Mouse (Mus musculus): ENCODE results near the gene Cox19. TPM values are rescaled to one million over a fixed set of nuclear protein-coding genes. Genes with fewer than 3 reads are reported as not detected.

The Cox19 gene
- polyA plus RNA-seq (2015; fragmentation: Nextera tagmentation; extraction: Ambion mirVana) = 68.5 and 72.3 TPM in 2 replicates

DNA sequence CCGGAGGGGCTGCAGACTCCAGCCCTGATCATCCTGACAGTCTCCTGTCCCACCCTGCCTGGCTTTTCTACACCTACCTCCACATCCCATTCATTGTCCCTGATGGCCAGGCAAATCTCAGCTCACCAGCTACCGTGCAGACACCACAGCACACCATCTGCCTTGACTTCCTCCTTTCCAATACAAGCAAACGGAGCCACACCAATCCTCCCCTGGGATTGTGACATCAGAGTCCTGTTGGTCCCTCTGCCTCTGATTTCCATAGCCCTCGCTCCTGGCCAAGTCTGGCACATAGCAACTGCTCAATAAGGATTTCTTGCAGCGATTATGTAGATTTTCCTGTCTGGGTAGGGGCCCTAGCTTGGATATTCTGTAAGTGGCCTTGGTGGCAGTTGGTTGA lies at the start of gene Cox19:
TSS of gene Cox19 (minus strand) at position 285 of the 400 bp plus-strand sequence.
- DNase-seq (no peak), ATAC-seq (ENCODE audit: low read depth) (no peak)
- Histone ChIP-seq H3K4me1 (replicated peaks) (peaks cover 75% of the 10 kb centered on the region), H3K27ac (peak within 1 kb of the TSS; percentile 43), H3K27me3 (no peaks in the 10 kb centered on the region), H3K9me3 (replicated peaks) (no peaks in the 10 kb centered on the region), H3K9ac (peak within 1 kb of the TSS; percentile 39), H3K4me3 (replicated peaks) (no peak within 1 kb of the TSS), H3K36me3 (no peaks in the 10 kb centered on the region), H3K4me2 (peak within 1 kb of the TSS; percentile 30; the same call in 1 of the 2 replicates)
- WGBS (ENCODE audit: insufficient replicate concordance) = 43% methylated on average over 5 of the region's 5 CpGs

DNA sequence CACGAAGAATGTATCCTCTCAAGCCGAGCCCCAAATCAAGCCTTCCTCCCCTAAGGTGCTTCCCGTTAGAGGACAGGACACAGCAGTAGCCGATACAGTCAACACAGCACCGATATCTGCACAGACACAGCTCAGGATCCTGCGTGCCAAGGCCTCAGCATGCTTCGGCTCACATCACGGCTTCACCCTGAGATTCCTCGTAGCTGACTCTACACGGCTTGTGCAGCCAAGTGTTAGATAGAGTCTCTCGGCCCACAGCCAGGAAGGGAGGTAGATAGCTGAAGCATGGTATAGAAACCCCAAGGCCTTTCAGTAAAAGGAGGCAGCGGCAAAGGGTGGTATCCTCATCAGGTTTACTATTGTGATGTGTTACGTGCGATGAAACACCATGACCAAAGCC lies 48.8 kb upstream of the Cox19 start:
- H3K27me3 ChIP-seq = no peaks in the 10 kb centered on the region
- no peak overlapping the region; the same call in 1 of the 2 replicates for H3K27ac ChIP-seq
- no peaks in the 10 kb centered on the region for H3K9me3 ChIP-seq (replicated peaks)
- 77% methylated on average over 14 of the region's 14 CpGs for WGBS (ENCODE audit: insufficient replicate concordance)
- peaks cover 11% of the 10 kb centered on the region for H3K36me3 ChIP-seq
- no peak for ATAC-seq (ENCODE audit: low read depth)
- H3K4me1 ChIP-seq (replicated peaks) = peaks cover 52% of the 10 kb centered on the region
- H3K4me3 ChIP-seq (replicated peaks) = no peak overlapping the region
- no peak for DNase-seq
- H3K9ac ChIP-seq = no peak overlapping the region
- no peak overlapping the region for H3K4me2 ChIP-seq

DNA sequence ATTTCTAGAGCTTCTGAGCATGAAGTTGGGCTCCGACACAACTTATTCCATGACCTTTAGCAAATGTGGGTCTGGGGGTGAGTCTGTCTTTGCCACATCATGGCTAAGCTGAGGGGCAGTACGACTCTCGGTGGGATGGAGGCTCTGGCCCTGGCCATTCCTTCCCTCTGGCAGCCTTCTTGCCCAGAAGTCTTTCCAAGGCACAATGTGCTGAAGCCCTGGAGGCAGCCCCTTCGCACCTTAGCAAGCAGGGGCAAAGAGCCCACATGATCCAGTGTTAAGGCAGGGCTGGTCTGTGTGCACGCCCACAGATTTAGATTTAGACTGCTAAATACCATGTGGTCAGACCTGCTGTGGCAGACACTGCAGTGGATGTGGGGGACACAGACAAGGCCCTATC lies 47.6 kb upstream of the Cox19 start:
- peak overlapping the region; percentile 44; the same call in 1 of the 2 replicates for H3K9ac ChIP-seq
- peaks cover 23% of the 10 kb centered on the region for H3K36me3 ChIP-seq
- peaks cover 52% of the 10 kb centered on the region for H3K4me1 ChIP-seq (replicated peaks)
- no peaks in the 10 kb centered on the region for H3K9me3 ChIP-seq (replicated peaks)
- 82% methylated on average over 5 of the region's 5 CpGs for WGBS (ENCODE audit: insufficient replicate concordance)
- no peak for DNase-seq
- H3K4me3 ChIP-seq (replicated peaks) = no peak overlapping the region
- H3K4me2 ChIP-seq = peak overlapping the region; percentile 19
- H3K27ac ChIP-seq = 0 out of 2 replicates have a peak overlapping the region, but pooled peaks have one; percentile 79
- ATAC-seq (ENCODE audit: low read depth) = no peak
- H3K27me3 ChIP-seq = no peaks in the 10 kb centered on the region

DNA sequence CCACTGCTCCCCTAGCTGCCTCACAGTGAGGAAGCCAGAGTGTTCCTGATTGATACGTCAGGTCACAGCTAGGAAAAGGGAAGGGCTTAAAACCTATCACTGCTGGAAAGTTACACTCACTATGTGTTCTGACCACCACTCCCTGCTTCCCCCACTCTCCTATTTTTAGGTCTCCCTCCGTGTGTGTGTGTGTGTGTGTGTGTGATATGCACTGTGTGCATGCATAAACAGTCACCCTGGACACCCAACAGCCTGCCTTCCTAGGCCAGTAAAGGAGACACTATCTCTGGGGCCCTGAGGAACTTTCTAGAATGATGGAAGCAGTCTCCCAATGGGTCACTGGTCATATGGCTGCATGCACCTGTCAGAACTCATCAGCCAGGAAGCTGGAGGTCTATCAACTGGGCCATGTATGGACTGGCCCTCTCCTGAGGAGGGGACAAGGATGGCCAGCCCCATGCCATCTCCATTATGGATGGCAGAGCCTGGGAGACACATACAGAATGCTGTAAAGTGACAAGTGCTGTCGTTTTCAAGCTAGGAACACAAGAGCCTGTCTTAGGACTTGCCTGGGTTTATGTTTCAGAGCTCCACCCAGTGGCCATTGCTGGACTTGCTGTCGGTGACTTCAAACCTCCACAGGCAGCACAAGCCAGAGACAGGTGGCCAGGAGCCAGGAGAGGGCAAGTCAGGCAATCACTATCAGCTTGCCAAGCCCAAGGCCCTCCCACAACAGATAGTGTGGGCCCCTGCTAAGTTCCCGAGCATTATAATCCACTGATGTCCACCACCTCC lies 46.9 kb upstream of the Cox19 start:
- Histone ChIP-seq H3K27ac (peak overlapping the region; percentile 79), H3K9ac (peak overlapping the region; percentile 44), H3K4me2 (peak overlapping the region; percentile 19), H3K9me3 (replicated peaks) (no peaks in the 10 kb centered on the region), H3K4me3 (replicated peaks) (no peak overlapping the region), H3K4me1 (replicated peaks) (peaks cover 52% of the 10 kb centered on the region), H3K27me3 (no peaks in the 10 kb centered on the region), H3K36me3 (peaks cover 29% of the 10 kb centered on the region)
- ATAC-seq (ENCODE audit: low read depth) = peak; percentile 63
- WGBS (ENCODE audit: insufficient replicate concordance) = 18% methylated on average over 5 of the region's 5 CpGs
- DNase-seq = peak; percentile 83

DNA sequence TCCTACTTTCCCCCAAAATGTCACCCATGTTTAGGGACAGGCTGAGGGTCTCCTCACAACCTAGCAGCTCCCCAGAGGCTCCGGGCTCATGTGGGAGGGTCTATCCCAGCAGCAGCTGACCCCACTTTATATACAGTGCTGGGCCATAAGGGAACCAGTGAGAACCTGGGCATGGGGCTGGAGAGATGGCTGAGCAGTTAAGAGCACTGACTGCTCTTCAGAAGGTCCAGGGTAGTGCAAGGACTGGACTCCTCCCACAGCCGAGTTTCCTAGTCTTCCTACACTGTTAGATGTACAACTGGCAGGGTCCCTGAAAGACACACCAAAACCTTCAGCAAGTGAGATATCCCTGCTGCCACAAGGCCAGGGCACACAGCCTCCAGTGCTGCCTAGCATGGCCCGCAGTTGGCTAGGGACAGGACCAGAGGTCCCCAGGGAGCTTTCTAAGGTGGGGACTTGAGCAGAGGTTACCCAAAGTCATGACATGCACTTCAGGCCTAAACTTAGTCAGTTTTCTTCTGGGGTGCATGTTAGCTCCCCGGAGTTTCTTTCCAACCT lies 46.2 kb upstream of the Cox19 start:
- Histone ChIP-seq H3K27me3 (no peaks in the 10 kb centered on the region), H3K4me3 (replicated peaks) (no peak overlapping the region), H3K4me2 (no peak overlapping the region), H3K9ac (peak overlapping the region; percentile 28), H3K4me1 (replicated peaks) (peaks cover 58% of the 10 kb centered on the region), H3K9me3 (replicated peaks) (no peaks in the 10 kb centered on the region), H3K36me3 (peaks cover 36% of the 10 kb centered on the region), H3K27ac (peak overlapping the region; percentile 79)
- no peak for DNase-seq
- WGBS (ENCODE audit: insufficient replicate concordance) = 76% methylated on average over 4 of the region's 4 CpGs
- ATAC-seq (ENCODE audit: low read depth) = no peak

DNA sequence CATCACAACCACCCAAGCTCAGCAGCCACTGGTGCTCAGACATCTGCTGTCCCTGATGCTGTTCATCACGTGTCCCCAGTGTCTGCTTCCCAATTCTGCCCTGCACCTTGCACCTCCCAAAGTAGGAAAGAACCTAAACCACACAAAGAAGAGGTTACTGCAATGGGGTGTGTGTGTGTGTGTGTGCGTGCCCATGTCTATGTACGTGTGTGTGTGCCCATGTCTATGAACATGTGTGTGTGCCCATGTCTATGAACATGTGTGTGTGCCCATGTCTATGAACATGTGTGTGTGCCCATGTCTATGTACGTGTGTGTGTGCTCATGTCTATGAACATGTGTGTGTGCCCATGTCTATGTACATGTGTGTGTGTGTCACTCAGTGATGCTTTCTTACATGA lies 44.3 kb upstream of the Cox19 start:
- ATAC-seq (ENCODE audit: low read depth) (no peak), DNase-seq (no peak)
- H3K27ac ChIP-seq = peak overlapping the region; percentile 100; the same call in 1 of the 2 replicates
- H3K9me3 ChIP-seq (replicated peaks) = no peaks in the 10 kb centered on the region
- H3K4me3 ChIP-seq (replicated peaks) = no peak overlapping the region
- H3K4me2 ChIP-seq = no peak overlapping the region
- H3K27me3 ChIP-seq = no peaks in the 10 kb centered on the region
- WGBS (ENCODE audit: insufficient replicate concordance) = 89% methylated on average over 4 of the region's 4 CpGs
- H3K9ac ChIP-seq = peak overlapping the region; percentile 62; the same call in 1 of the 2 replicates
- peaks cover 77% of the 10 kb centered on the region for H3K4me1 ChIP-seq (replicated peaks)
- peaks cover 55% of the 10 kb centered on the region for H3K36me3 ChIP-seq

DNA sequence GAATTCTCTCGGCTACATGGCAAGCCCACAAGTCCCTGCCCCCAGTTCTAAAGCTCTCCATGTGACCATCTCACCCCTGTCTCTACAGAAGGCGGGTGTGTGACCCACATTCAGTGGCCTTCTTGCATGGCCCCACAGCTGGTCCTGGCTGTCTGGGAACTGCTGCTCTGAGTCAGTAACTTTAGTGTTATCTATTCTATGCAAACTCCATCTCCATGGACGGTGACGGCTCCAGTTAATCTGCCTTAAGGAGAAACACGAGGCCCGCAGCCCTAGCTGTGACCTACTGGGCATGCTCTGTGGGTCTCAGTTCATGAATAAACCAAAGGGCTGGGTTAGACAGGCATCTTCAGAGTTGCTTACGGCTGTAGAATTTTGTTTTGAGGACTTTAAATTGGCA lies 43.2 kb upstream of the Cox19 start:
- Histone ChIP-seq H3K4me3 (replicated peaks) (peak overlapping the region; percentile 9), H3K4me1 (replicated peaks) (peaks cover 86% of the 10 kb centered on the region), H3K36me3 (peaks cover 55% of the 10 kb centered on the region), H3K9ac (peak overlapping the region; percentile 62), H3K27me3 (no peaks in the 10 kb centered on the region), H3K27ac (peak overlapping the region; percentile 100), H3K4me2 (peak overlapping the region; percentile 89), H3K9me3 (replicated peaks) (no peaks in the 10 kb centered on the region)
- WGBS (ENCODE audit: insufficient replicate concordance) = 26% methylated on average over 7 of the region's 7 CpGs
- ATAC-seq (ENCODE audit: low read depth) = peak; percentile 43
- DNase-seq = peak; percentile 71

DNA sequence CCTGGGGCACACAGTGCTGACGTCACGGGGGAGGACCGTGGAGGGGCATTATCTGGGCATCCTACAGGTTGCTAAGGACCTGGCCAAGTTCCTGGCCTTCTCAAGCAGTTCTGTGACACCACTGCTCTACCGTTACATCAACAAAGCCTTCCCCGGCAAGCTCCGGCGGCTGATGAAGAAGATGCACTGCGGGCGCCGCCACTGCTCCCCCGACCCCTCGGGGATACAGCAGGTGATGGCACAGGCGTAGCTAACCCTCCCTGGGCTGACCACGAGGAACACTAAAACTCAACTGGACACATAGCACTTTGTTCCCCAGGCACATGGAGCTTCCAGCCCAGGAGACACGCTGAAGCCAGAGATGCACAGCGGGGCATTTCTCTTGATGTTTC lies 42.0 kb upstream of the Cox19 start:
- Histone ChIP-seq H3K4me2 (peak overlapping the region; percentile 89), H3K9me3 (replicated peaks) (no peaks in the 10 kb centered on the region), H3K36me3 (peaks cover 55% of the 10 kb centered on the region), H3K27ac (peak overlapping the region; percentile 100), H3K4me1 (replicated peaks) (peaks cover 89% of the 10 kb centered on the region), H3K4me3 (replicated peaks) (no peak overlapping the region), H3K27me3 (no peaks in the 10 kb centered on the region), H3K9ac (peak overlapping the region; percentile 62; the same call in 1 of the 2 replicates)
- DNase-seq (no peak), ATAC-seq (ENCODE audit: low read depth) (no peak)
- 91% methylated on average over 16 of the region's 16 CpGs for WGBS (ENCODE audit: insufficient replicate concordance)

DNA sequence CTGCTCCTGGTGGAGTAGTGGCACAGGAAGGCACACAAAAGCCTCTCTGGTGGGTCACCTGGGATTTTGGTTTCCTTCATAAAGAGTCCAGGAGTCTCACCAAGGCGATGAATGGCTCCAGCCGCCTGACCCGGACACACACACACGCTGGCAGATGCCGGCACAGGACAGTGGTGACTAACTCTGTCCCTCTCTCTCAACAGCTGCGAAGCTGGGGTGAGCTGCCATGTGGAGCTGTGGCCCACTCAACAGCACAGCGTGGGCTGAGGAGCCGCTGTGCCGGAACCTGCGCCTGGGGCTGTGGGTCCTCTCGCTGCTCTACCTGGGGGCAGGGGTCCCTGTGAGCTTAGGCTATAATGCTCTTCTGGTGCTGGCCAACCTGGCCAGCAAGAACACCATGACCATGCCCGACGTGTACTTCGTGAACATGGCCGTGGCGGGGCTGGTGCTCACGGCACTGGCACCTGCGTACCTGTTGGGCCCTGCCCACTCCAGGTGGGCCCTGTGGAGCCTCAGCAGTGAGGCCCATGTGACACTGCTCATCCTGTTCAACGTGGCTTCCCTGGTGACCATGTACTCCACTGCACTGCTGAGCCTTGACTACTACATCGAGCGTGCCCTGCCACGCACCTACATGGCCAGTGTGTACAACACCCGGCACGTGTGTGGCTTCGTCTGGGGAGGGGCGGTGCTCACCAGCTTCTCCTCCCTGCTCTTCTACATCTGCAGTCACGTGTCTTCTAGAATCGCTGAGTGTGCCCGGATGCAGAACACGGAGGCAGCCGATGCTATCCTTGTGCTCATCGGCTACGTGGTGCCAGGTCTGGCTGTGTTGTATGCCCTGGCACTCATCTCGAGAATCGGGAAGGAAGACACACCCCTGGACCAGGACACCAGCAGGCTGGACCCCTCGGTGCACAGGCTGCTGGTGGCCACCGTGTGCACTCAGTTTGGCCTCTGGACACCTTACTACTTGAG lies 41.3 kb upstream of the Cox19 start:
- peaks cover 59% of the 10 kb centered on the region for H3K36me3 ChIP-seq
- H3K9ac ChIP-seq = peak overlapping the region; percentile 97
- 92% methylated on average over 37 of the region's 37 CpGs for WGBS (ENCODE audit: insufficient replicate concordance)
- peak overlapping the region; percentile 100 for H3K27ac ChIP-seq
- ATAC-seq (ENCODE audit: low read depth) (no peak), DNase-seq (no peak)
- peak overlapping the region; percentile 89 for H3K4me2 ChIP-seq
- H3K4me3 ChIP-seq (replicated peaks) = peak overlapping the region; percentile 76
- H3K27me3 ChIP-seq = no peaks in the 10 kb centered on the region
- peaks cover 89% of the 10 kb centered on the region for H3K4me1 ChIP-seq (replicated peaks)
- no peaks in the 10 kb centered on the region for H3K9me3 ChIP-seq (replicated peaks)

DNA sequence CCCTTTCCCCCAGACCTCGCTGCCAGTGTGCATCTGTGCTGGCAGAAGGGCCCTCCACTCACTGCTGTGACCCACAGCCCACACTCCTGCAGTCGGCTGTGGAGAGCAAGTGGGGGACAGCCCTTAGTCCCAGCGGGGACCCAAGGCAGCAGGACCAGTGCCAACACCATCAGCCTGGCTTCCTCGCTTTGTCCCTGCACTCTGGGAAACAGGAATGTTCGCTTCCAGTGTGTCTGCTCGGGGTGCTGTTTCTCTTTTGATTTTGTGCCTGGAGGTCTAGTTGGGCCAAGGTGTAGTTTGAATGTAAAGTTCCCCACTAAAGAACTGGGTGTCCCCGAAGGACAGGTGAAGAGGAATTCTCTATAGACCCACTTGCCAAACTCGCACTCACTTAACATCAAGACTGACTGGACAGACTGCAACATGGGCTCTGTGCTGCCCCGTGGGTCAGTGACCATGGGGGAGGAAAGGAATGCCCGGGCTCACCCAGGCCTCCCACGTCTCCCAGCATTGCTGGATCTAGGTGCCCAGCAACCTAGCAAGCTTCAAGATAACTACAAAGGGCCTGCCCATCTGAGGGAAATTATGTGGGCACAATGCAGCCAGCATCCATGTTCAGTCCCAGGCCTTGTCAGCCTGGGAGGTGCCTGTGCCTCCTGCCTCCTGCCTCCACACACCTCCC lies 40.2 kb upstream of the Cox19 start:
- Histone ChIP-seq H3K4me2 (peak overlapping the region; percentile 89), H3K36me3 (peaks cover 59% of the 10 kb centered on the region), H3K27me3 (no peaks in the 10 kb centered on the region), H3K27ac (peak overlapping the region; percentile 100), H3K9me3 (replicated peaks) (no peaks in the 10 kb centered on the region), H3K4me3 (replicated peaks) (peak overlapping the region; percentile 76), H3K4me1 (replicated peaks) (peaks cover 92% of the 10 kb centered on the region), H3K9ac (peak overlapping the region; percentile 97)
- ATAC-seq (ENCODE audit: low read depth) (no peak), DNase-seq (no peak)
- 79% methylated on average over 11 of the region's 11 CpGs for WGBS (ENCODE audit: insufficient replicate concordance)

Data from liver, embryonic 13.5 days (tissue).